In the genomic region with DNA sequence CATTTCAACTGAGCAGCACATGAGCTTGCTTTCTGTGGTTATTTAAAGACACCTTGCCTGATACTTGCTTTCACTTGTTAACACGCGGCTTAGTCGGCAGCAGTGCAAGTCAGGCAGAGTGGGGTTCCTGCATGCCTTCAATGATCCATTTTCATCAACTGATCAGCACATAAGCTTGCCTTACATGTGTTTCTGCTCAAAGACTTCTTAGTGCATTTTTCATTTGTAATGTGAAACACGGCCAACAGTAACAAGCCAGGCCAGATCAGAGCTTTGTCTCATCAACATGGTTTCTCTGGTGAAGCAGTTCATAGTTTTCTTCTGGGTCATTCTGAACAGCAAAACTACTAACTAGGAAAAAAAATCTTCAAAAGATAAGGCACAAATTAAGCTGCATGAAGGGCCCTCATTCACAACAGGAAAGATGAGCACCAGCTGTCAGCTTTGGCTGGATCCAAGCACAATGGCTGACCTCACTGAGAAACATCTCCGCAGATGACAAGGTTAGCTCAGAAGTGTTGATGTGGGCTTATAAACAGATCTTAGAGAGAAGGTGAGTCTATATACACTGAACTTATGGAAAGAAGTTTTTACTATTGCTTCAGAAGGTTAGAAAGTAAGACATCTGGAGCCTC, we compare ENCODE assay signal across 15 mouse cellular contexts.
A peak's percentile ranks its signal among the peaks of the same experiment; 100 is the strongest.
DNase-seq lines count a peak whose midpoint lies in the region; ATAC-seq and TF ChIP-seq lines count a peak whose summit lies in the region.
"Had no signal": no experiment of that assay in that cellular context is flagged by ENCODE, and none has a peak within 500 bp of the region (broad histone marks: within the 10 kb centered on the region; RNA-seq: fewer than 3 reads in every experiment).

No protein-coding gene starts in this region.

- TF ChIP-seq POLR2A in embryonic fibroblast, embryonic 13.5 days (IDR thresholded peaks at IDR 0.05; ENCODE audit: low read depth, low read length), result no peak

- no peaks in the 10 kb centered on the region for H3K4me1 ChIP-seq in kidney, embryonic 15.5 days
- no peaks in the 10 kb centered on the region for H3K4me1 ChIP-seq in embryonic fibroblast, embryonic 13.5 days (ENCODE audit: control insufficient read depth, insufficient read depth, low read length)
- no peaks in the 10 kb centered on the region for H3K4me1 ChIP-seq in intestine, embryonic 16.5 days (ENCODE audit: control insufficient read depth, insufficient read depth, low read length)
- H3K4me1 ChIP-seq: limb, embryonic 13.5 days; midbrain, embryonic 15.5 days had no signal

- no peak overlapping the region for H3K4me3 ChIP-seq in kidney, embryonic 15.5 days (replicated peaks)
- H3K4me3 ChIP-seq in embryonic fibroblast, embryonic 13.5 days (ENCODE audit: insufficient read depth, low read length), result no peak overlapping the region
- H3K4me3 ChIP-seq in intestine, embryonic 16.5 days (ENCODE audit: low read length), result no peak overlapping the region
- H3K4me3 ChIP-seq: limb, embryonic 13.5 days; midbrain, embryonic 15.5 days had no signal

- H3K27ac ChIP-seq in kidney, embryonic 15.5 days, result peak overlapping the region; percentile 34; the same call in 1 of the 2 replicates
- H3K27ac ChIP-seq in embryonic fibroblast, embryonic 13.5 days (ENCODE audit: insufficient read depth, low read length), result peak overlapping the region; percentile 55
- H3K27ac ChIP-seq in intestine, embryonic 16.5 days (ENCODE audit: low read length), result no peak overlapping the region
- H3K27ac ChIP-seq: limb, embryonic 13.5 days; midbrain, embryonic 15.5 days had no signal

- H3K4me2 ChIP-seq in kidney, embryonic 15.5 days, result no peak overlapping the region
- H3K4me2 ChIP-seq in intestine, embryonic 16.5 days (ENCODE audit: low read depth, low read length), result no peak overlapping the region
- H3K4me2 ChIP-seq: limb, embryonic 13.5 days; midbrain, embryonic 15.5 days had no signal

- 88% methylated on average over 5 of the region's 5 CpGs for WGBS in kidney, embryonic 15.5 days
- 82% methylated on average over 5 of the region's 5 CpGs for WGBS in intestine, embryonic 16.5 days

- no peak for ATAC-seq in kidney, embryonic 15.5 days (replicated peaks; ENCODE audit: low FRiP score)
- no peak for ATAC-seq in intestine, embryonic 16.5 days
- ATAC-seq: forebrain, postnatal 0 days; midbrain, embryonic 15.5 days; Patski had no signal

- no peaks in the 10 kb centered on the region for H3K9me3 ChIP-seq in kidney, embryonic 15.5 days (replicated peaks)
- no peaks in the 10 kb centered on the region for H3K9me3 ChIP-seq in intestine, embryonic 16.5 days (ENCODE audit: control insufficient read depth, low read length)
- H3K9me3 ChIP-seq: midbrain, embryonic 15.5 days had no signal

- no peak for TF ChIP-seq CTCF in embryonic fibroblast, embryonic 13.5 days (IDR thresholded peaks at IDR 0.05; ENCODE audit: borderline replicate concordance, insufficient read depth, low read length)

- DNase-seq in cerebellum, postnatal 10 days, result peak; percentile 48 to 55
- DNase-seq in cerebellum, adult 9-10 months, result no peak
- no peak for DNase-seq in kidney, adult 9 months
- DNase-seq in kidney, postnatal 10 days, result peak; percentile 53
- no peak for DNase-seq in neural tube, embryonic 10.5 days (ENCODE audit: extremely low spot score, low spot score)
- DNase-seq: cerebellum, adult 2 months; forebrain, postnatal 0 days; gastrocnemius, postnatal 10 days; lung, adult 2 months had no signal

- no peaks in the 10 kb centered on the region for H3K36me3 ChIP-seq in kidney, embryonic 15.5 days
- H3K36me3 ChIP-seq in intestine, embryonic 16.5 days (ENCODE audit: control insufficient read depth, insufficient read depth, low read length), result no peaks in the 10 kb centered on the region
- H3K36me3 ChIP-seq: limb, embryonic 13.5 days; midbrain, embryonic 15.5 days had no signal

- H3K9ac ChIP-seq in kidney, embryonic 15.5 days, result no peak overlapping the region
- H3K9ac ChIP-seq in intestine, embryonic 16.5 days (ENCODE audit: low read depth, low read length), result no peak overlapping the region
- H3K9ac ChIP-seq: forebrain, postnatal 0 days; limb, embryonic 13.5 days; midbrain, embryonic 15.5 days had no signal

- no peaks in the 10 kb centered on the region for H3K27me3 ChIP-seq in kidney, embryonic 15.5 days
- no peaks in the 10 kb centered on the region for H3K27me3 ChIP-seq in intestine, embryonic 16.5 days (replicated peaks; ENCODE audit: control insufficient read depth, insufficient read depth, low read length)
- H3K27me3 ChIP-seq: limb, embryonic 13.5 days; midbrain, embryonic 15.5 days; Patski had no signal

Comparison
In these comparisons a context has a peak if more than half of its experiments do, and no peak if none do; other contexts are left out.
1. DNase-seq: peak in cerebellum, postnatal 10 days (2 of 2) and kidney, postnatal 10 days (single experiment); none in cerebellum, adult 9-10 months (single experiment), kidney, adult 9 months (single experiment) and neural tube, embryonic 10.5 days (single experiment).